Mouse (Mus musculus): ENCODE measurements around the gene Larp4b. TPM values are rescaled to one million over a fixed set of nuclear protein-coding genes. Genes with fewer than 3 reads are reported as not detected.

Gene Larp4b
- total RNA-seq, 2 experiments from 2014 or later, result 88.9 to 91.0 TPM

DNA sequence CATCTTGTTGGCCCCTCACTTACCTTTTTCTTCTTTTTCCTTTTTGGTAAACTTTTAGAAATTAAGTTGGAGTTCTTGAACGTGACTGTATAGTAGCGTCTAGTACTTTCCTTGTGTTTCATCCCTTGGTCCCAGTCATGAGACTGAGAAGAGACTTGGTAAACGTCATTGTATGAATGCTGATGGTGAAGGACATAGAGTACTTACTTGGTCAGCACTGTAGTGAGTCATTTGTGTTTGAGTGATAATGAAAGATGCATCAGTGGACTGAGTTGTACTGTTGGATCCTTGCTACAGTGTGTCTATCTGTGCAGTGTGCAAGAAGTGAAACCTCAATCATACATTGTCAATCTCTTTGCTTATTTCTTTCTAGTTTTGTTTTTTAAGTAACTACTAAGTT, 20.1 kb downstream of the Larp4b start:
- no peak for DNase-seq (ENCODE audit: low spot score in 2 of 2)
- intact Hi-C loops (cut with DNase I), result no loop called here

DNA sequence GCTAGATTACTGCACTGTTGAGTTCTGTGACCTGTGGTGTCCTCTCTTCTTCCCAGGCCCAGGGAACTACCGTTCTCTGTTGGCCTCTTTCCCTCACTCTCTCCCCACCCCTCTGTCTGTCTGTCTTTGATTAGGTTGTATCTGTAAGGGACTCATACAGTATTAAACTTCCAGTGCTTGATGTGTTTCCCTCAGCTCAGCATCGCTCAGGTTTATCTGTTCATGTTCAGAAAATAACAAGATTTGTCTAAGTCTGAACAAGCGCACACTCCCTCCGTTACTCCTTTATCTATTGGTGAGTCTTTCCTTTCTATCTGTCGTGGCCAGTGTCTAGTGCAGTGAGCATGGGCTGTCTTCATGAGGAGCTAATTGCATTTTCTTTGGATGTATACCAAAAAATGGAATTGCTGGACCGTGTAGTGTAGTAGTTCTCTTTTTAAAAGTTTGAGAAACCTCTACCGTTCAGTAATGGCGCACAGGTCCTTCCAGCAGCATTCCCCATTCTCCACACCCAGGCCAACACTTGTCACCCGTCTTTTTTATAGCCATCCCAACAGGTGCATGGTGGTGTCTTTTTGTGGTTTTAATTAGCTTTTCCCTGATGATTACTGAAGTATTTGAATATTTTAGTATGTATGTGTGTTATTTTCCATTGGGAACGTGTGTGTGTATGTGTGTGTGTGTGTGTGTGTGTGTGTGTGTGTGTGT, 27.3 kb downstream of the Larp4b start:
- no peak for DNase-seq (ENCODE audit: low spot score in 2 of 2)
- intact Hi-C loops (cut with DNase I), result no loop called here

DNA sequence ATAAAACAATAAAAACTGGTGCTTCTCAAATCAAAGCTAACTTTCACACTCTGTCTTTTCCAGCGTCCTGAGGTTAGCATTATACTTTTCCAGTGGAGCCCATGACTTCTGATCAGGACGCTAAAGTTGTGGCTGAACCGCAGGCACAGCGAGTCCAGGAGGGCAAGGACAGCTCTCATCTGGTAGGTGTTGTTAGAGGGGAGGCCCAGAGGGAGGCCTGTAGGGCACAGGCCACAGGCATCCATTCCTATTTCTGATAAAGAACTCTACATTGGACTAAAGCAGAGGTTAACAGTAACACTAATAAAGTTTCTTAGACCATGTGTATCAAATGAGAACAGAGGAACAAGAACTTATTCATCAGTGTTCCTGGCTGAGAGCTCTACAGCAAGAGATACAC, 28.4 kb downstream of the Larp4b start:
- DNase-seq (ENCODE audit: low spot score in 2 of 2), result no peak
- intact Hi-C loops (cut with DNase I), result no loop called here

DNA sequence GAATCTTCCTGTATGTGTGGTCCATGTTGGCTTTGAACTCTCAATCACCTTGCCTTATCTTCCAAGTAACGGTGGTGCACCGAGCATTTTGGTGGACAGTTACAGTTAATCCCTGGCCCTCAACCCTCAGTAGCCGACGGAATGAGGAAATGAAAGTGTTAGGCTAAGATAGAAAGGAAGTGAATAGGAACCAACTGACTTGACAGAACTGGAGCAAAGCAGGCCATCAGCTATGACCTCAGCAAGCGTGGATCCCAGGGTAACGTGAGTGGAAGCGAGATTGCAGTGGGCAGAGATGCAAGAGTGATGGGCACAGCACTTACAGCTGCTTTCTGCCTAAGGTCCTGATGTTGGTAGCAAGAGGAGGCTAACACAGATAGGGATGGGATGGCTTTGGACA, 31.5 kb downstream of the Larp4b start:
- peak in 1 of 2 experiments; percentile 12 for DNase-seq (ENCODE audit: low spot score in 2 of 2)

DNA sequence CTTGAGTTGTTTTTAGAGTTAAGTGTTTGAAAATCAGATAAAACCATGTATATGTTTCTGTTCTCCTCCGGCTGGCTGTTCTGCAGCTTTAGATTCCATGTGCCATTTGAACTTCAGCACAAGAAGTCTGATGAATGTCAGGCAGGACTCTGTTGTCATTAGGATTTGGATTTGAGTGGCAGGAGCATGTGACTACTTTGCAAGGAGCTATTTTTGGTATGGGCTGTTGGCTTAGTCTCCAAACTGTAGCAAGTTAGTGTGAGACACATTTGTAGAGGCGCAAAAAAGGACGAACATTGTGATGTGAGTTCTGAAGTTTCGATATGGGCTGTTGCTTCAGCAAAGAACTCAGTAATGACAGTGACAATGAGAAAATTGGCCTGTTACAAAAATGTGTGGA, 34.0 kb downstream of the Larp4b start:
- intact Hi-C loops (cut with DNase I), result no loop called here
- no peak for DNase-seq (ENCODE audit: low spot score in 2 of 2)

More for the DNA sequence above, 31.5 kb downstream of the Larp4b start:
- intact Hi-C loops (cut with DNase I), result no loop called here

DNA sequence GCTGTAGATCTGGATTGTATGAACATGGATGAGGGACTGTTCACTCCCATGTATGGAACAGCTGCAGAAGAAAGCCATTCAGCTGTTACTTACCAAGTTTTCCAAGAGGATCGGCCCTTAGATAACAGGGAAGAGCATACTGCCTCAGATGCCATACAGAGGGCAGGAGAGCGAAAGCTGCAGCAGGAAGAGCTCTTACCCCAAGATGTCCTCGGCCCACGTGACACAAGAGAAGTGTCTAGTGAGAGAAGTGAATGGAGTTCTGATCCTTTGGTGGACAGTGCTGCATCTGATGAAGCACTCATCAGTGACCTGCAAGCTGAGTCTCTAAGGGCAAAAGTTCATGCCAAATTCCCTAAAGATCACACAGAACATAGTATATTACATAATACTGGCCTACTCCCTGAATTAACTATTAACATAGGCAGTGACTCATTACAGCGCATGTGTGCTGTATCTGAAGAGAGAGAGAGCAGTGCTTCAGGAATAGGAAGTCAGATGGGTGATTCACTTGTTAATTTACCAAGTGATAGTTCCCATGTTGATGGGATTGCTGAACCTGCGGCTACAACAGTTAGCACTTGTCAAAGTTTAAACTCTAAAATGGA, 35.1 kb downstream of the Larp4b start:
- intact Hi-C loops (cut with DNase I), result no loop called here
- DNase-seq (ENCODE audit: low spot score in 2 of 2), result no peak

DNA sequence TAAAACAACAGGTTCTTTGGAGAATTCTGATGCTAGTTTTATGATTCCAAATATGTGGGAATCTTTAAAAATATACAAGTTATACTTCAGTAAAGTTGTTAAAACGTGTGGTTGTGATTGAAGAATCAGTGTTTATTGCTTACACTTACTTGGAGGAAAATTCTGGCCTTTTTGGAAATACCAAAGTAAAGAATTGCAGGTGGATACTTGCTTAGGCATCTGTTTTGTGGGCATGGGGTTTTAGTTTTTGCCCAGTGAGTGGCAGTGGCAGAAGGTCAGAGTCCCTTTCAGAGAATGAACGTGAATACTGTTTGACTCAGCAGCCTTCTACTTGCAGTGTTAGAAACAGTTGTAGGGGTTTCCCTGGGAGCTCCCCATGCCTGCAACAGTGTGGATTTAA, 40.7 kb downstream of the Larp4b start:
- intact Hi-C loops (cut with DNase I), result no loop called here
- no peak for DNase-seq (ENCODE audit: low spot score in 2 of 2)

DNA sequence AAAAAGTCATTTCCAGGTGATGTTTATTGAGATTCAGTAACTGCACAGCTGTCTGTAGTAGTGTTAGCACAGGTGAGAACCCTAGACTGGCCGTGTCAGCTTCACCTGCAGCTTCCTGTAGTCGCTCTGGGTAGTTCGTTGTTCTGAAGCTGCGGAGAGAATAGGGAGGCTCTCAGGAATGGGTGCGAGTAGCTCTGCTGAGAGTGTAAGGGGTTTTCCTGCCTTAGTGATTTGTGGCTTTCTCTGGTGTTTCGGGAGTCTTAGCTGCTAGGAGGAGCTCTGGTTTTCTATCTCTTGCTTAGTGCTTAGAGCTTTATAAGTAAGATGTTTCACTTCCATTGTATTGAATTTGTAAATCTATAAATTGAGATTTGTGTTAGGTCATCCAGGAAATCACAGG, 42.4 kb downstream of the Larp4b start:
- DNase-seq (ENCODE audit: low spot score in 2 of 2), result no peak
- intact Hi-C loops (cut with DNase I), result no loop called here

DNA sequence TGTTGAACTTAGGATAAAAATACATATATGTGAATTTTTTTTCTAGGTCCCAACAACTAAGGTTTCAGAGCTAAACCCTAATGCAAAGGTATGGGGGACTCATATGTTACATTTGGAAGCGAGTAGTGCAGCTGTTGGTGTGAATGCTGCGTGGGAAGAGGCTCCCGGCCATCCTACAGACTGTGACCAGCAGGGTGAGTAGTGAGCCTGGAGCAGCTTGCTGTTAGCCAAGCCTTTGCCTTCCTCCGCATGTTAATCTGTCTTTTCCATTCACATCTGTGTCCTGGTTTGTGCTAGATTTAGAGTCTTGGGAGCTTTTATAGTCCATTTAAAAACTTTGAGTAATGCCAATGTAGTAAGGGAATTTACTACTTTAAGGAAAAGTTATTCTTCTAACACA, 43.1 kb downstream of the Larp4b start:
- peak; percentile 58 to 77 for DNase-seq (ENCODE audit: low spot score in 2 of 2)
- intact Hi-C loops (cut with DNase I), result no loop called here

DNA sequence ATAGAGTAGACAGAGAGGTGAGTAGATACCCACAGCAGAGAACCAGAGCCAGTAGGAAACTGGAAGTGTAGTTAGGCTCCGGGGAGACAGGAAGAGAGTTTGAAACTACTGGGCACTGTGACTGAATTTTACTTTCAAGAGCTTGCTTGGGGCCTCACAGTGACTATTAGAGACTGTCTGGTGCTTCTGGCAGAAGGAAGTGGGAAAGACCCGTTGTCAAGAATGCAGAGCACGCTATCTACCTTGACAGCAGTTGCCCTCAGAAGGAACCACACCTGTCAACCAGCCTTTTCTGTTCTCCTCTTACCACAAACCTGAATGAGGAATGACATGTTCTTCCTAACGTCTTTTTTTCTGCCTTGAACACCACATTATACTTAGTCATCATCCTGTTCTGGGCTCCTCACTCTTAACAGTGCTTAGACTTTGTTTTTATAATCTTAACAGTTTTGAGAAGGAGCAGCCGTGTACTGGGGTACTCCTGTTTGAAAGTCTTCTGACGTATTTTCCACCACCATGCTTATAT, 45.8 kb downstream of the Larp4b start:
- intact Hi-C loops (cut with DNase I), result no loop called here
- DNase-seq (ENCODE audit: low spot score in 2 of 2), result no peak

DNA sequence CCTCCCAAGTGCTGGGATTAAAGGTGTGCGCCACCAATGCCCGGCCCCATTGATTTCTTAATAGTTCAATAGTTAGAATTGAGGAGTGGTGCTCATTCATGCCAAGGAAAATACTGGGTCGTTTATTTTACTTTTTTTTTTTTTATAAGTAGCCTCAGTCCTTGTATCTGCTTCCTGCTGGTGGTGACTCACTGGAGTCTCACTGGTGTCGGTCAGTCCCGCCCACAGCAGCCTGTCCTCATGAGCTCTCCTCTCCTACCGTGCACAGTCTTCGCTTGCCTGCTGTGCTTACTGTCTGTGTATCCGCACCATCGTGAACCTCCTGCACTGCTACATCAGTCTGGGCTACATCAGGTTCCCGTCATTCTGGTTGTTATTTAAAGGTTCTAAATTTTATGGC, 46.5 kb downstream of the Larp4b start:
- no peak for DNase-seq (ENCODE audit: low spot score in 2 of 2)
- intact Hi-C loops (cut with DNase I), result no loop called here

DNA sequence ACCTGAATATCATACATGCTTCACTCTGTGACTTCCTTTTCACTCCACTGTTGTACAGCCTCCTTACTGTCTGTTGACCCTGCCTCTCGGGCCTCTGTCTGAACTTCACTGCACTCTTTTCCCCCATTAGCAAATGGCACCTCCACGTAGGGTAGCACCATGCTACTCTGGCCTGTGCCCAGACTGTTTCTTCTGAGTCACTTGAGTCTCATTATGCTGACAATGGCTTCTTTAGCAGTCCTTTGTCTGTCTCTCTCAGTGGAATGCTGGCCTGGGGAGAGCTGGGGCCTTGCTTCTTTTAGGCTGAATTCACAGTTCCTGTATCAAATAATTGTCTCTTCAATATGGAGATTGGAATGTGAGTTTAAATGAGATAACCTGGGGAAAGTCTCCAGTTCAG, 48.7 kb downstream of the Larp4b start:
- intact Hi-C loops (cut with DNase I), result no loop called here
- no peak for DNase-seq (ENCODE audit: low spot score in 2 of 2)

DNA sequence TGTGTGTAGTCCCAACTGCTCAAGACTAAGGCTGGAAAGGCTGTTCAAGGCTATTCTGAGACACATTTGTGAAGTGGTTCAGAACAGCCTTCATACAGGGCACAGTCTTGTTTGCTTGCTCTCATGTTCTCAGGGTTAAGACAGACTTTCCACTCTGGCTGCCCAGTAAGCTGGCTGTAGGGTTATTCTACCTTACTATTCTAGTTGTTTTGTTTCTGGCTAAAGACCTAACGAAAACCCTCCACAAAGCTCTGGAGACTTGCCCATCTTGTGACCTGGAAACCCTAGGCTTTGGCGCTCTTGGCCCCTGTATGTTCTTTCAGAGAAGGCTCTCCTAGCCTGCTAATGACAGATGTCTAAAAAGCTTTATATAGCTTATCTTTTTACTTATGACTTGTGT, 55.1 kb downstream of the Larp4b start:
- intact Hi-C loops (cut with DNase I), result no loop called here

DNA sequence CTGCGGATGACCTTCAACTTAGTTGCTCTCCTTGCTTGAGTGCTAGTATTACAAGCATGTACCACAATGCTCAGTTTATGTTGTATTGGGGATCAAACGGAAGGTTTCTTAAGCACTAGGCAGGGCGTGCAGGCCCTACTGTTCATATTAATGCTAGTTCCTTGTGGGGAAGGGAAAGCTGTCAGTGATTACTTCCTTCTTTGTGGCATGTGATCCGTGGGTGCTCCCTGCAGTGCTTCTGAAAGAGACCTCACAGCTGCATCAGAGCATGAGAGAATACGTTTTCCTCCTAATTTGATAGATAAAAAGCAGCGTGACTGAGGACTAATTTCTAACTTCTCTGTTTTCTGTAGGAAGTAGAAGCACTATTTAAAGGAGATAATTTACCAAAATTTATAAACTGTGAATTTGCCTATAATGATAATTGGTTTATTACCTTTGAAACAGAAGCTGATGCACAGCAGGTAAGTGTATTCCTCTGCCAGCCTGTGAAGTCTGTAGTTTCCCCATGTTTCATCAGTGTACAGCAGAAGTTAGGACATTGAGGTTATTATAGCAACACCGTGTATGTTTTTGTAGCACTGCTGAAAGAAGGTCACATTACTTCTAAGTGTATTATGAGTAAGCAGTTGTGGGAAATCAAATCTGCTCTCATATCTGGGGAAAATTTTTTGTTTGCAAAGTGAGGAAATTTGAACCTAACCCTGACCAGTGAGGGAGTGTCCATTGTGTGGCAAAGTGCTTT, 56.0 kb downstream of the Larp4b start:
- intact Hi-C loops (cut with DNase I), result no loop called here
- DNase-seq (ENCODE audit: low spot score in 2 of 2), result no peak

More for the DNA sequence above, 55.1 kb downstream of the Larp4b start:
- DNase-seq (ENCODE audit: low spot score in 2 of 2), result no peak

DNA sequence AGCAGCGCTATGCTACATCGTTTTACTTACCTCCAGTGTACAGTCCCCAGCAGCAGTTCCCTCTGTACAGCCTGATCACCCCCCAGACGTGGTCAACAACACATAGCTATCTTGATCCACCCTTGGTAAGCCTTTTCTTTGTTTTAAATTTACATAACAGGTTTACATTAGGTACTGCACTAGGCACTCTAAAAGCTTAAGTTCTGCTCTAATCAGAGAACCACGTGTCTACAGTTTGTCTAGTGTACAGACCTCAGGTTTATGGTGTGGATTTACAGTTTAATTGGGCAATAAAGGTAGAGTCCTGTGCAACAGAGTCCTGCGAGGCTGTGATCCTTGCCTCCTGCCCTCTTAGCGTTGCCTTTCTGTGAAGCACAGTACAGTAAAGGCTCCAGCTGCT, 57.4 kb downstream of the Larp4b start:
- intact Hi-C loops (cut with DNase I), result no loop called here
- DNase-seq (ENCODE audit: low spot score in 2 of 2), result no peak

DNA sequence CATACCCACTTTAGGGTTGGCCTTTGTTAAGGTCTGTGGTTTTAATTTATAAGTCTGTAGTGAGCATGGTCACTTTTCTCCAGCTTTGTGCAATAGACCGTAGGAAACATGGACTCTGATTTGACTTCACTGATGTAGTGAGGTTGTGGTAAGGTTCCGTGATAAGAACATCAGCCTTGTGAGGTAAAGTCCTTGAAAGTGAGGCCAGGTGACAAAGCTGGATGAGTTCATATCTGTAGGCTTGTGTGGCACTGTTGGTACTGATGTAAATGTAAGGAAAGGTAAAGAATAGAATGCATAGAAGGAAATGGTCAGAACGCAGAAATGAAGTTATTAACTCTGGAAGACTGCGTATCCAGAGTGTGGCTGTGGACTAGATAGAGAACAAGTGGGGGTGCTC, 57.9 kb downstream of the Larp4b start:
- DNase-seq (ENCODE audit: low spot score in 2 of 2), result no peak
- intact Hi-C loops (cut with DNase I), result no loop called here

DNA sequence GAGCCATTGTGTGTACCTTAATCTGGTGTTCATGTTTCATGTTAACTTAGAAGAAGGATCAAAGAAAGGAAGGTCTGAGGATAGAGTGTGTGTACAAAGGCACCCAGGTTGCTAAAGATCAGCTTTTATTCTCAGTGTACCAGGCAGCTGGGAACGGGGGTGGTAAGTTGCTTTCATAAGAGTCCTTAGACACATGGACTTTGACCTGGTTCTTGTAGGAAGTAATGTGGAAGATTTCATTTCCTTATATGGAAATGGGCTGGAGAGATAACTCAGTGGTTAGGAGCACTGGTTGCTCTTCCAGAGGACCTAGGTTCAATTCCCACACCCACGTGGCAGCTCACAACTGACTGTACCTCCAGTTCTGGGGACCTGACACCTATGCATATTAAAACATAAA, 58.6 kb downstream of the Larp4b start:
- intact Hi-C loops (cut with DNase I), result no loop called here
- no peak for DNase-seq (ENCODE audit: low spot score in 2 of 2)

DNA sequence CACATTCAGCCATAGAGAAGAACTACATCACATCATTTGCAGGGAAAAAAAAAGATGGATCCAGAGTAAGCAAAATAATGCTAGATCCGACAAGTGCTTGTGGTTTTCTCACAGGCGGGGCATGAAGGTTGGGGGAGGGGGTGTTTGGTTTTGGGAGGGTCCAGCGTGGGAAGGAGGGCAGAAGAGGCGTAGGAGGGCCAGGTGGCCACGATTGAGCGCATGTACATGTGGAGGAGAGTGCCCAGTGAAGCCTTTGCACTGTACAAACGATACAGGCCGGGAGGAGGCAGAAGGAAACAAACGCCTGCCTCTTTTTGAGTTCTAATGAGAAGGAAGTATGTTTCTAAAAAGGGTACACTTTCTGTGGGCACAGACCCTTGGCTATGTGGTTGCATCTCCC, 60.1 kb downstream of the Larp4b start:
- intact Hi-C loops (cut with DNase I), result no loop called here
- no peak for DNase-seq (ENCODE audit: low spot score in 2 of 2)

DNA sequence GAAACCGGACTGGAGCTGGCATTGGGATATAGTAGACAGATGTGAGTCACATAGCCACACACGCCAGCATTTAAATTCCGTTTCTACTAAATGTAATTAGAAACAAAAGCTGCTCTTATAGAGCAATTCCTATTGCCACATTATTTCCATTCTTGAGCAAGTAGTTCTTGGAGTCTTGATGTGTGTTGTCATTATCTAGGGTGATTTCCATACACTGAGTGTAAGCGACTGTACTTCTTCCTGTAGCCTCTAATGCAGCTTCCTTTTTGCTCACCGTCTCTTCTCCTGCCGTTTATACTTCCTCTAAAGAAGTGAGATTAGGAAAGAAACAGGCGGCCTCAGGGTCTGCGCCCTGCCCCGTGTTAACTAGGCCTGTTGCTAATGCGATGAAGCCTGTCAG, 65.6 kb downstream of the Larp4b start:
- no peak for DNase-seq (ENCODE audit: low spot score in 2 of 2)
- intact Hi-C loops (cut with DNase I), result no loop called here

DNA sequence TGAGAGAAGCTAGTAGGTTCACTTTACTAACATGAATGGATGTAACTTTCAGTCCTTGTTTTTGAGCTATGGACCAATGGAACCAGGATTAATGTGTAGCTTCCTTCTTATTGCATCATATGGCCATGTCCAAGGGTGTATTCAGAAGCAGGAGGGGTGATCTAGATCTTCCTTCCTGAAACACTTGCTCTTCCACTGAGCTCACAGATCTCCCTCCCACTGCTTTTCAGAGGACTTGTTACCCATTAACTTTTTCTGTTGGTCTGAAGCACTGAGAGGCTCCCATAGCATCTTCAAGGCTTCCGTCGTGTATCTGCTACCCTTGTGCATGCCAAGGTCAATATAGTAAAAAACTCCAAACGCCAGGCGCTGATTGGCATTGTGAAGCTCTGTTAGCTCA, 69.2 kb downstream of the Larp4b start:
- intact Hi-C loops (cut with DNase I), result no loop called here
- DNase-seq (ENCODE audit: low spot score in 2 of 2), result no peak

DNA sequence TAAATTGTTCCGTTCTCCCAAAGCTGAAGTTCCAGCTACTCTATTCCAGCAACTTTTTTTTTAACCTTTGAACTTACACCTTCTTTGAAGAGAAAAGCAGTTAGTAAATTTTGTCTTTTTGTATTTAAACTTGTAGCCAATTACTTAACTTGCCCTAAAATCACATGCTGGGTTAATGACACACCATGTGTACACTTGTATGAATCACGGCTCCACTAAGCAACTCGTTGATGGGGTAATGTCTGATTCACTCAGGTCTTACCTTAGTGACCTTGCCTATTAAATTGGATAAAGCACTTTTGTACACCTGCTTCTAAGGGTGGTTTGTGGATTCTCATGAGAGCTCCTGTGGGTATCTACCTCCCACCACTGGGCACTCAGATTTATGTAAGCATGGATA, 74.2 kb downstream of the Larp4b start:
- no peak for DNase-seq (ENCODE audit: low spot score in 2 of 2)
- intact Hi-C loops (cut with DNase I), result no loop called here

Data from left cerebral cortex, postnatal 14 days (tissue).